Mouse (Mus musculus): ENCODE results near the gene Map3k20. TPM values are rescaled to one million over a fixed set of nuclear protein-coding genes. Genes with fewer than 3 reads are reported as not detected.

Map3k20 gene
- total and polyA plus RNA-seq, 2 experiments from 2014 or later: 3.4 to 8.5 TPM

- no peak for TF ChIP-seq CTCF (IDR thresholded peaks at IDR 0.05)
- no peak overlapping the region for H3K9ac ChIP-seq (replicated peaks; ENCODE audit: low read length, poor library complexity, severe bottlenecking)
- no peaks in the 10 kb centered on the region for H3K27me3 ChIP-seq (ENCODE audit: insufficient read depth, low read length)
- H3K27ac ChIP-seq (ENCODE audit: low read depth, low read length): no peak overlapping the region
- ATAC-seq (ENCODE audit: low FRiP score): no peak
- H3K4me1 ChIP-seq (ENCODE audit: insufficient read depth, low read length): no peaks in the 10 kb centered on the region
- H3K4me2 ChIP-seq (ENCODE audit: low read depth, low read length, poor library complexity, severe bottlenecking): no peak overlapping the region
- no peak for DNase-seq (ENCODE audit: low spot score)
- H3K36me3 ChIP-seq (ENCODE audit: insufficient read depth, low read length): no peaks in the 10 kb centered on the region
- WGBS: 90% methylated on average over 6 of the region's 6 CpGs
- no peaks in the 10 kb centered on the region for H3K9me3 ChIP-seq (ENCODE audit: low read length)
- no peak overlapping the region for H3K4me3 ChIP-seq (ENCODE audit: low read depth, low read length)
Measured at GRCm38 (mm10) chr2:72267390-72267789, 18.0 kb upstream of the Map3k20 start.

- 81% methylated on average over 4 of the region's 4 CpGs for WGBS
- H3K4me3 ChIP-seq (ENCODE audit: low read depth, low read length): no peak overlapping the region
- TF ChIP-seq CTCF (IDR thresholded peaks at IDR 0.05): no peak
- H3K27me3 ChIP-seq (ENCODE audit: insufficient read depth, low read length): no peaks in the 10 kb centered on the region
- H3K27ac ChIP-seq (ENCODE audit: low read depth, low read length): no peak overlapping the region
- H3K4me2 ChIP-seq (ENCODE audit: low read depth, low read length, poor library complexity, severe bottlenecking): no peak overlapping the region
- H3K9me3 ChIP-seq (ENCODE audit: low read length): no peaks in the 10 kb centered on the region
- ATAC-seq (ENCODE audit: low FRiP score): no peak
- H3K4me1 ChIP-seq (ENCODE audit: insufficient read depth, low read length): no peaks in the 10 kb centered on the region
- no peak overlapping the region for H3K9ac ChIP-seq (replicated peaks; ENCODE audit: low read length, poor library complexity, severe bottlenecking)
- no peak for DNase-seq (ENCODE audit: low spot score)
- no peaks in the 10 kb centered on the region for H3K36me3 ChIP-seq (ENCODE audit: insufficient read depth, low read length)
Measured at GRCm38 (mm10) chr2:72269651-72270341, 15.6 kb upstream of the Map3k20 start.

GRCm38 (mm10) chr2:72278247-72278873, 7.1 kb upstream of the Map3k20 start:
- H3K4me3 ChIP-seq (ENCODE audit: low read depth, low read length): no peak overlapping the region
- no peaks in the 10 kb centered on the region for H3K9me3 ChIP-seq (ENCODE audit: low read length)
- WGBS: 77% methylated on average over 4 of the region's 4 CpGs
- no peak overlapping the region for H3K9ac ChIP-seq (replicated peaks; ENCODE audit: low read length, poor library complexity, severe bottlenecking)
- H3K4me2 ChIP-seq (ENCODE audit: low read depth, low read length, poor library complexity, severe bottlenecking): no peak overlapping the region
- no peak overlapping the region for H3K27ac ChIP-seq (ENCODE audit: low read depth, low read length)
- H3K36me3 ChIP-seq (ENCODE audit: insufficient read depth, low read length): no peaks in the 10 kb centered on the region
- no peaks in the 10 kb centered on the region for H3K27me3 ChIP-seq (ENCODE audit: insufficient read depth, low read length)
- DNase-seq (ENCODE audit: low spot score) (no peak), ATAC-seq (ENCODE audit: low FRiP score) (no peak)
- no peaks in the 10 kb centered on the region for H3K4me1 ChIP-seq (ENCODE audit: insufficient read depth, low read length)
- no peak for TF ChIP-seq CTCF (IDR thresholded peaks at IDR 0.05)

- Histone ChIP-seq H3K9me3 (ENCODE audit: low read length) (no peaks in the 10 kb centered on the region), H3K4me2 (ENCODE audit: low read depth, low read length, poor library complexity, severe bottlenecking) (no peak overlapping the region), H3K4me3 (ENCODE audit: low read depth, low read length) (no peak overlapping the region), H3K36me3 (ENCODE audit: insufficient read depth, low read length) (no peaks in the 10 kb centered on the region), H3K27ac (ENCODE audit: low read depth, low read length) (no peak overlapping the region), H3K9ac (replicated peaks; ENCODE audit: low read length, poor library complexity, severe bottlenecking) (no peak overlapping the region), H3K27me3 (ENCODE audit: insufficient read depth, low read length) (no peaks in the 10 kb centered on the region), H3K4me1 (ENCODE audit: insufficient read depth, low read length) (no peaks in the 10 kb centered on the region)
- ATAC-seq (ENCODE audit: low FRiP score) (no peak), DNase-seq (ENCODE audit: low spot score) (no peak)
- TF ChIP-seq CTCF (IDR thresholded peaks at IDR 0.05): no peak
- WGBS: 93% methylated on average over 5 of the region's 5 CpGs
Measured at GRCm38 (mm10) chr2:72280524-72280923, 4.9 kb upstream of the Map3k20 start.

- H3K9me3 ChIP-seq (ENCODE audit: low read length): no peaks in the 10 kb centered on the region
- no peak for DNase-seq (ENCODE audit: low spot score)
- H3K4me1 ChIP-seq (ENCODE audit: insufficient read depth, low read length): no peaks in the 10 kb centered on the region
- 95% methylated on average over 14 of the region's 14 CpGs for WGBS
- no peak overlapping the region for H3K4me3 ChIP-seq (ENCODE audit: low read depth, low read length)
- no peak overlapping the region for H3K4me2 ChIP-seq (ENCODE audit: low read depth, low read length, poor library complexity, severe bottlenecking)
- H3K27me3 ChIP-seq (ENCODE audit: insufficient read depth, low read length): no peaks in the 10 kb centered on the region
- TF ChIP-seq CTCF (IDR thresholded peaks at IDR 0.05): no peak
- H3K9ac ChIP-seq (replicated peaks; ENCODE audit: low read length, poor library complexity, severe bottlenecking): no peak overlapping the region
- H3K36me3 ChIP-seq (ENCODE audit: insufficient read depth, low read length): no peaks in the 10 kb centered on the region
- no peak for ATAC-seq (ENCODE audit: low FRiP score)
- no peak overlapping the region for H3K27ac ChIP-seq (ENCODE audit: low read depth, low read length)
Measured at GRCm38 (mm10) chr2:72281971-72282370, 3.5 kb upstream of the Map3k20 start.

GRCm38 (mm10) chr2:72282733-72283132, 2.7 kb upstream of the Map3k20 start:
- Histone ChIP-seq H3K27me3 (ENCODE audit: insufficient read depth, low read length) (0 out of 2 replicates have a peak, but pooled peaks cover 4% of the 10 kb centered on the region), H3K27ac (ENCODE audit: low read depth, low read length) (no peak overlapping the region), H3K9me3 (ENCODE audit: low read length) (no peaks in the 10 kb centered on the region), H3K4me1 (ENCODE audit: insufficient read depth, low read length) (no peaks in the 10 kb centered on the region), H3K4me3 (ENCODE audit: low read depth, low read length) (no peak overlapping the region), H3K4me2 (ENCODE audit: low read depth, low read length, poor library complexity, severe bottlenecking) (no peak overlapping the region), H3K36me3 (ENCODE audit: insufficient read depth, low read length) (no peaks in the 10 kb centered on the region), H3K9ac (replicated peaks; ENCODE audit: low read length, poor library complexity, severe bottlenecking) (no peak overlapping the region)
- ATAC-seq (ENCODE audit: low FRiP score): no peak
- no peak for DNase-seq (ENCODE audit: low spot score)
- no peak for TF ChIP-seq CTCF (IDR thresholded peaks at IDR 0.05)
- WGBS: 85% methylated on average over 4 of the region's 4 CpGs
